Mouse (Mus musculus) kidney, embryonic 16.5 days (tissue): ENCODE measurements around the gene Pdzrn4. TPM values are rescaled to one million over a fixed set of nuclear protein-coding genes. Genes with fewer than 3 reads are reported as not detected.
A peak's percentile ranks its signal among the peaks of the same experiment; 100 is the strongest.

Experiments used
- ATAC-seq: fragments of 200-750 bp; cut with Nextera tagmentation; 2 replicates; pipeline ENCODE4 v1.8.0; 2017; ENCODE audit warnings: moderate TSS enrichment; ENCODE audit not compliant: low FRiP score, low TSS enrichment
- H3K27ac ChIP-seq: fragments of 300-500 bp; sonication (generic); 2 replicates; pipeline ENCODE4 v1.5.1; 2014; ENCODE audit warnings: low read length
- H3K27me3 ChIP-seq: fragments of 300-500 bp; sonication (generic); 2 replicates; pipeline ENCODE4 v1.6.1; 2014; ENCODE audit warnings: low read length, control low read depth, mixed read lengths; ENCODE audit not compliant: insufficient read depth
- H3K36me3 ChIP-seq: fragments of 300-500 bp; sonication (generic); 2 replicates; pipeline ENCODE4 v1.6.1; 2014; ENCODE audit warnings: low read length, control low read depth, mixed read lengths; ENCODE audit not compliant: insufficient read depth
- H3K4me1 ChIP-seq: fragments of 300-500 bp; sonication (generic); 2 replicates; pipeline ENCODE4 v1.6.1; 2014; ENCODE audit warnings: low read length, control low read depth, mixed read lengths; ENCODE audit not compliant: insufficient read depth
- H3K4me2 ChIP-seq: fragments of 300-500 bp; sonication (generic); replicated peaks from 2 replicates; pipeline ENCODE4 v1.6.1; 2014; ENCODE audit warnings: low read depth, low read length
- H3K4me3 ChIP-seq: fragments of 300-500 bp; sonication (generic); 2 replicates; pipeline ENCODE4 v1.5.1; 2014; ENCODE audit warnings: mild to moderate bottlenecking, low read length
- H3K9ac ChIP-seq: fragments of 300-500 bp; sonication (generic); replicated peaks from 2 replicates; pipeline ENCODE4 v1.6.1; 2014; ENCODE audit warnings: low read length
- H3K9me3 ChIP-seq: fragments of 300-500 bp; sonication (generic); 2 replicates; pipeline ENCODE4 v1.6.1; 2016; ENCODE audit warnings: low read length, control low read depth
- WGBS: fragments of 180-500 bp; shearing (Covaris S2); extraction: QIAGEN DNeasy Blood & Tissue Kit; methylation state at CpG from one replicate; pipeline ENCODE4 v1.1.7; 2014; 5-methylcytosine and 5-hydroxymethylcytosine counted together
- polyA plus RNA-seq: library from polyadenylated mRNA; unstranded; fragments of >200 nt; fragmentation: Nextera tagmentation; extraction: Ambion mirVana; gene quantifications from 2 replicates; pipeline ENCODE4 v1.2.1, GENCODE M21; 2015

Pdzrn4 gene
- polyA plus RNA-seq, 1 experiment from 2014 or later = 3.1 TPM

- no peaks in the 10 kb centered on the region for H3K4me1 ChIP-seq
- no peak overlapping the region for H3K9ac ChIP-seq
- no peaks in the 10 kb centered on the region for H3K36me3 ChIP-seq
- WGBS = 83% methylated on average over 6 of the region's 6 CpGs
- H3K4me2 ChIP-seq = no peak overlapping the region
- no peak for ATAC-seq
- H3K9me3 ChIP-seq = no peaks in the 10 kb centered on the region
- no peak overlapping the region for H3K4me3 ChIP-seq
- no peak overlapping the region for H3K27ac ChIP-seq
- H3K27me3 ChIP-seq = no peaks in the 10 kb centered on the region
Observed at GRCm38 (mm10) chr15:92482198-92482597, 85.5 kb downstream of the Pdzrn4 start.

DNA sequence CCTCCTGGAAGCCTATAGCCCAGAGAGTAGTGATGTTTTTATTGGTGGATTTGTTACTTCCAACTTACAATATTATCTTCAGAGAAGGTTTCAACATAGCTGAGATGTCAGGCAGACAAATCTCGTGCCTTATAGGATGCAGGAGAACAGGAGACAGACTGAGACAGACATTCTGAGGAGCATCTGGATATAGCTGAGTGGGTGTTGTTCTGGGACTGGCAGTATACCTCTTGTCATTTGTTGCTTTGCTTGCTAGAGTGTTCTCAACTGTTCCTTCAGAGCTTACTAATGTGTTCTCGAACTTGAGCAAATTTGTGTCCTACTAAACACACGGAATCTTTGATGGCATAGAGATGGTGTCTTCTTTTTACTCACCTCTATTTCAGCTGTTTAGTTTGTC is 94.7 kb downstream of the Pdzrn4 start:
- Histone ChIP-seq H3K36me3 (no peaks in the 10 kb centered on the region), H3K9ac (no peak overlapping the region), H3K9me3 (no peaks in the 10 kb centered on the region), H3K4me3 (no peak overlapping the region), H3K27ac (no peak overlapping the region), H3K27me3 (no peaks in the 10 kb centered on the region), H3K4me1 (no peaks in the 10 kb centered on the region), H3K4me2 (no peak overlapping the region)
- 80% methylated on average over 3 of the region's 3 CpGs for WGBS
- no peak for ATAC-seq

GRCm38 (mm10) chr15:92495465-92496174 is 98.9 kb downstream of the Pdzrn4 start:
- no peaks in the 10 kb centered on the region for H3K36me3 ChIP-seq
- 90% methylated on average over 12 of the region's 12 CpGs for WGBS
- ATAC-seq = no peak
- H3K9me3 ChIP-seq = no peaks in the 10 kb centered on the region
- no peaks in the 10 kb centered on the region for H3K27me3 ChIP-seq
- no peaks in the 10 kb centered on the region for H3K4me1 ChIP-seq
- no peak overlapping the region for H3K27ac ChIP-seq
- no peak overlapping the region for H3K9ac ChIP-seq
- H3K4me2 ChIP-seq = no peak overlapping the region
- H3K4me3 ChIP-seq = no peak overlapping the region

GRCm38 (mm10) chr15:92500276-92500838 is 103.7 kb downstream of the Pdzrn4 start:
- H3K4me3 ChIP-seq = no peak overlapping the region
- H3K27me3 ChIP-seq = no peaks in the 10 kb centered on the region
- WGBS = 44% methylated on average over 9 of the region's 9 CpGs
- ATAC-seq = no peak
- H3K4me2 ChIP-seq = no peak overlapping the region
- H3K4me1 ChIP-seq = no peaks in the 10 kb centered on the region
- H3K9me3 ChIP-seq = no peaks in the 10 kb centered on the region
- H3K9ac ChIP-seq = no peak overlapping the region
- H3K36me3 ChIP-seq = no peaks in the 10 kb centered on the region
- H3K27ac ChIP-seq = no peak overlapping the region

DNA sequence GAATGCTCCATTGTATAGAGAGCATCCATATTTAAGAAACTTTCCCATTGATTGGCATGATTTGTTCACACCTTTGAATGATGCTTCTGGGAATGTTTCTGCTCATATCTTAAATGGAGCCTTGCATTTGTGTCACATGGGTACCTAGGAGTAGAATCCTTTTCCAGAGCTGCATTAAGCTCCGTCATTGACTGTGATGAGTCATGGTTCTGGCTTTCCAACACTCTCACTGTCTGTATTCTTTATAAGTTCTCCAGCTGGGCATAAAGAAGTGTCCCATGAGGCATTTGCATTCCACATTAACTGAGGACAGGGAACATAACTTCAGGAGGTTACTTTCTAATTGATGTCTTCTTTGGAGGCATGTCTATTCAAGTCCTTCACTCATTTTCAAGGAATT is 106.1 kb downstream of the Pdzrn4 start:
- H3K4me2 ChIP-seq = no peak overlapping the region
- no peak for ATAC-seq
- H3K4me3 ChIP-seq = no peak overlapping the region
- no peaks in the 10 kb centered on the region for H3K27me3 ChIP-seq
- no peak overlapping the region for H3K9ac ChIP-seq
- WGBS = 86% methylated on average over 1 of the region's 1 CpGs
- H3K27ac ChIP-seq = no peak overlapping the region
- H3K9me3 ChIP-seq = no peaks in the 10 kb centered on the region
- no peaks in the 10 kb centered on the region for H3K36me3 ChIP-seq
- no peaks in the 10 kb centered on the region for H3K4me1 ChIP-seq

DNA sequence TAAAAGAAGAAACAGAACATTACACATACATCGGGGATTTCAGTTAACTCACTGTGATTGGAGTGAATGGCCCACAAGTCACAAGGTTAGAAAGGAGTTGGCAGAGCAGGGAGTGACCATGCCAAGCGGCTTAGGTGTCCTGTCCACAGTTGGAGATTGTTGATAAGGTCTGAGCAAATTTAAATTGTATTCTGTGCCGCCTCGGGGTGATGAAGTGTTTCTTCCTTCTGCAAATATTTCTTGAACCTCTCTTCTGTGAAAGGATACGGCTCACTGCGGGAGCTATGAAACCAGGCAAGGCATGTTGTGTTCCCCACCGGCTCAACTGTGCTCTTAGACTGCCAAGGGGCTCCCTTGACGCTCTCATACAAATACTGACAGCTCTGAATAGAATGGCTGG is 112.7 kb downstream of the Pdzrn4 start:
- no peak overlapping the region for H3K9ac ChIP-seq
- no peaks in the 10 kb centered on the region for H3K27me3 ChIP-seq
- H3K4me1 ChIP-seq = no peaks in the 10 kb centered on the region
- H3K4me3 ChIP-seq = no peak overlapping the region
- no peaks in the 10 kb centered on the region for H3K9me3 ChIP-seq
- H3K27ac ChIP-seq = no peak overlapping the region
- no peaks in the 10 kb centered on the region for H3K36me3 ChIP-seq
- no peak for ATAC-seq
- WGBS = 90% methylated on average over 8 of the region's 8 CpGs
- no peak overlapping the region for H3K4me2 ChIP-seq

DNA sequence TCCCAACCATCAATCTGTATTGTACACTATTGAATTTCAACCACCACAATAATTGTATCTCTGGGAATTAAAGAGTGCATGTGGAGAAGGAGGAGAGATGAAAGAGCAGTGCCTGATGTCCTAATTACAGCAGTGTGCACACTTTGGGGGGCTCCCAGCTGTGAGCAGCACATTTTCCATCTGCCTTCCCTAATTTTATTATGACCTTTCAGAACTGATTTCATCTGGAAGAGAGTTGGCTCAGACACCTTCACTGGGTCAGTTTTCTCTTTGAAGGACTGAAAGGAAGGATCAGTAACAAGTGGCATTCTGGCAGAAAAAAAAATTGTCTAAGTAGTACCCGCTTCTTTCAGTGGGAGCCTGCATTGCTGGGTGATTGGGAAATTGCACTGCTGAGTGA is 119.0 kb downstream of the Pdzrn4 start:
- Histone ChIP-seq H3K27ac (no peak overlapping the region), H3K9me3 (no peaks in the 10 kb centered on the region), H3K4me3 (no peak overlapping the region), H3K4me2 (no peak overlapping the region), H3K9ac (no peak overlapping the region), H3K27me3 (peaks cover 2% of the 10 kb centered on the region; the same call in 1 of the 2 replicates), H3K36me3 (no peaks in the 10 kb centered on the region), H3K4me1 (no peaks in the 10 kb centered on the region)
- 83% methylated on average over 1 of the region's 1 CpGs for WGBS
- ATAC-seq = no peak

DNA sequence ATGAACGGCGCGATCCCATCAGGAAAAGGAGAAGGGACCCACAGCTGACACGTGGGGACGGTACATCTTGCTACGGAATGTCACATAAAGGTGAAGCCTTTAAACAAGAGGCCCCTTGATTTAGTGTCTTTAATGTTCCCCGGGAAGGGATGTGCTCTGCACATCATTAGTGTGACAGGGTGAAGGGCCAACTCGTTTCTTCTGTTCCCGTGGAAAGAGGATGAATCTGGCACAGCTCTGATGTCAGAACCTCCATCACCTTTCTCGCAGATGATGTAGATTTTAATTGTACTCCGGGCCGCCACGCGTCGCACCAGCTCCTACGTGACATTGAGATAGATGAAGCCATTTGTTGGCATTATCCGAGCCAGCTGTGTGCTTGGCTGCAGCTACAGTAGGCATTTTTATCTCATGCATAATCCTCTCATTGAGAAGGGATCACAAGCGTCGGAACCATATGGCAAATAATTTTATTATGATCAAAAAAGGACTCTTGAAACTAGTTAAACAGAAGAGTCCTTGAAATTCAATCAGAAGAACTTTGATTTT is 124.1 kb downstream of the Pdzrn4 start:
- Histone ChIP-seq H3K27me3 (peaks cover 2% of the 10 kb centered on the region; the same call in 1 of the 2 replicates), H3K4me2 (no peak overlapping the region), H3K4me1 (no peaks in the 10 kb centered on the region; the same call in 1 of the 2 replicates), H3K36me3 (no peaks in the 10 kb centered on the region), H3K27ac (no peak overlapping the region), H3K9me3 (no peaks in the 10 kb centered on the region), H3K9ac (no peak overlapping the region), H3K4me3 (no peak overlapping the region)
- 25% methylated on average over 19 of the region's 19 CpGs for WGBS
- ATAC-seq = no peak

- no peaks in the 10 kb centered on the region; the same call in 1 of the 2 replicates for H3K4me1 ChIP-seq
- H3K27me3 ChIP-seq = peaks cover 2% of the 10 kb centered on the region; the same call in 1 of the 2 replicates
- no peak overlapping the region for H3K9ac ChIP-seq
- 0 out of 2 replicates have a peak, but pooled peaks cover 1% of the 10 kb centered on the region for H3K9me3 ChIP-seq
- ATAC-seq = no peak
- peak overlapping the region; percentile 5 for H3K4me2 ChIP-seq
- no peak overlapping the region for H3K4me3 ChIP-seq
- WGBS = 16% methylated on average over 7 of the region's 7 CpGs
- H3K27ac ChIP-seq = no peak overlapping the region
- H3K36me3 ChIP-seq = no peaks in the 10 kb centered on the region
Observed at GRCm38 (mm10) chr15:92521686-92522085, 125.0 kb downstream of the Pdzrn4 start.

- H3K36me3 ChIP-seq = no peaks in the 10 kb centered on the region
- H3K9ac ChIP-seq = no peak overlapping the region
- 0 out of 2 replicates have a peak, but pooled peaks cover 6% of the 10 kb centered on the region for H3K9me3 ChIP-seq
- no peaks in the 10 kb centered on the region; the same call in 1 of the 2 replicates for H3K4me1 ChIP-seq
- H3K27me3 ChIP-seq = 0 out of 2 replicates have a peak, but pooled peaks cover under 1% of the 10 kb centered on the region
- no peak overlapping the region for H3K4me2 ChIP-seq
- WGBS = 9% methylated on average over 2 of the region's 2 CpGs
- no peak overlapping the region for H3K4me3 ChIP-seq
- H3K27ac ChIP-seq = no peak overlapping the region
- peak; percentile 59; the same call in 1 of the 2 replicates for ATAC-seq
Observed at GRCm38 (mm10) chr15:92524917-92525316, 128.2 kb downstream of the Pdzrn4 start.
